Mouse (Mus musculus): ENCODE measurements at regions not wholly inside any gene's neighbourhood (a gene's known extent, or its start where the extent isn't known, plus 50 kb on each side); places are given as distances from the start of the nearest gene placed in this dataset.

DNA sequence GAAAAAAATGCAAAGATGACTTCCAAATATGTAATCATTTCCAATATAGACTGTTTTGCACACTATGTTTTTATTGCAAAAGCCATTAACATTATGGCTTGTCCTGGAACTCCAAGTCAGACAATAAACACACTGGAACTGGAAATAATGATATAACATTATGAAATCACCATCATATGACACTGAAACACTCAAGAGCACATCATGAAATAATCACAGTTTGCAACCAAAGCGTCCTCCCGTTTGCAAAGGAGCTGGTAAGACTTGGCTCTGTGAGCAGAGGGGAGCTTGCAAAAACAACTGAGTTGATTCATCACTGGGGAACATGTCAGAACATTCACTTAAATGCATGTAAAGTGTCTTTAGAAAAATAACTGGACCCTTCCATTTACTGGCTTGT, 562.1 kb upstream of the Atp2b1 start:
- no peaks in the 10 kb centered on the region for H3K4me1 ChIP-seq (ENCODE audit: insufficient read depth)
- no peak for DNase-seq
- no peak overlapping the region for H3K4me3 ChIP-seq (ENCODE audit: low read depth, low read length)
- no peak overlapping the region for H3K9ac ChIP-seq (replicated peaks)
- TF ChIP-seq CTCF (IDR thresholded peaks at IDR 0.05; ENCODE audit: low read depth): no peak
- no peak for TF ChIP-seq EP300 (IDR thresholded peaks at IDR 0.05; ENCODE audit: low read depth)
- H3K9me3 ChIP-seq (ENCODE audit: low read length): no peaks in the 10 kb centered on the region
- H3K4me2 ChIP-seq (ENCODE audit: low read depth, low read length): no peak overlapping the region
- no peaks in the 10 kb centered on the region for H3K27me3 ChIP-seq (ENCODE audit: insufficient read depth, low read length)
- no peaks in the 10 kb centered on the region for H3K36me3 ChIP-seq (replicated peaks; ENCODE audit: insufficient read depth, low read length)
- WGBS (ENCODE audit: insufficient replicate concordance): 72% methylated on average over 2 of the region's 2 CpGs
- no peak overlapping the region for H3K27ac ChIP-seq (ENCODE audit: low read depth)
- ATAC-seq: no peak

DNA sequence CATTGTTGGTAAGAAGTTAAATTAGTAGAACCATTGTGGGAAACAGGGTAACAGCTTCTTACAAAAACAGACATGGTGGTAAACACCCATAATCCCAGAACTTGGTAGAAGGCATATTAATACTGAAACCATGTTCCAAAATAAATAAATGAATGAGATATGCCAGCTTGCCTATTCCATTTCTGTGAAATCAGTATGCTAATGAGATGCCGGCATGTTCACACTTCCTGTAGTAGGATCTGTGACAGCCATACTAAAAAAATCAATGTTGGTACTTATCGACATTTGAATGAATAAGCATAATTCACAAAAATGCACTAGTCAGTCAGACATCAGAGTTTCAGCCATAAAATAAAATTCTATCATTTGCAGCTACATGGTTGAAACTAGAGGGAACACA, 559.7 kb upstream of the Atp2b1 start:
- DNase-seq: no peak
- WGBS (ENCODE audit: insufficient replicate concordance): 84% methylated on average over 2 of the region's 2 CpGs
- Histone ChIP-seq H3K4me2 (ENCODE audit: low read depth, low read length) (no peak overlapping the region), H3K4me1 (ENCODE audit: insufficient read depth) (no peaks in the 10 kb centered on the region), H3K27me3 (ENCODE audit: insufficient read depth, low read length) (no peaks in the 10 kb centered on the region), H3K27ac (ENCODE audit: low read depth) (no peak overlapping the region), H3K9me3 (ENCODE audit: low read length) (no peaks in the 10 kb centered on the region), H3K4me3 (ENCODE audit: low read depth, low read length) (no peak overlapping the region), H3K9ac (replicated peaks) (no peak overlapping the region), H3K36me3 (replicated peaks; ENCODE audit: insufficient read depth, low read length) (no peaks in the 10 kb centered on the region)
- no peak for TF ChIP-seq EP300 (IDR thresholded peaks at IDR 0.05; ENCODE audit: low read depth)
- TF ChIP-seq CTCF (IDR thresholded peaks at IDR 0.05; ENCODE audit: low read depth): no peak
- no peak for ATAC-seq

DNA sequence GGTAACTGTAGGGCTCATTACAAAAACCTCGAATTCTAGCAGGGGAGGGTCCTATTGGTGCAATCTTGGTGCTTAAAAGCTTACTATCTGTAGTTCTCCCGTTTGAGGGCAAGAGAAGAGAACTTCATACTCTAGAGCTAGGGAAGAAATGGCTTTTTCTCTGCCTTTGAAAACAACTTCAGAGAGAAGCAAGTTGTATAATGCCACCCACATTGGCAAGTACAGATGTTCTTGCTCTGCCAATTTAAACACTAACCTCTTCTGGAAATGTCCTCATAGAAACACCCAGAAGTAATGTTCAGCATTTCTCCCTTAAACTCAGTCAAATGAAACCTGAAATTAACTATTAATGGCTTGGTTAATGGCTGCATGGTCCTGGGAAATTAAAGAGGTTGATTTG, 549.6 kb upstream of the Atp2b1 start:
- H3K4me2 ChIP-seq (ENCODE audit: low read depth, low read length): no peak overlapping the region
- no peaks in the 10 kb centered on the region for H3K27me3 ChIP-seq (ENCODE audit: insufficient read depth, low read length)
- H3K9me3 ChIP-seq (ENCODE audit: low read length): no peaks in the 10 kb centered on the region
- H3K4me3 ChIP-seq (ENCODE audit: low read depth, low read length): no peak overlapping the region
- no peak for ATAC-seq
- WGBS (ENCODE audit: insufficient replicate concordance): 51% methylated on average over 2 of the region's 2 CpGs
- H3K9ac ChIP-seq (replicated peaks): no peak overlapping the region
- H3K4me1 ChIP-seq (ENCODE audit: insufficient read depth): no peaks in the 10 kb centered on the region
- H3K27ac ChIP-seq (ENCODE audit: low read depth): no peak overlapping the region
- no peak for DNase-seq
- TF ChIP-seq CTCF (IDR thresholded peaks at IDR 0.05; ENCODE audit: low read depth) (no peak), EP300 (IDR thresholded peaks at IDR 0.05; ENCODE audit: low read depth) (no peak)
- H3K36me3 ChIP-seq (replicated peaks; ENCODE audit: insufficient read depth, low read length): no peaks in the 10 kb centered on the region

- H3K9ac ChIP-seq (replicated peaks): no peak overlapping the region
Measured at GRCm38 (mm10) chr10:98372561-98372960, 541.6 kb upstream of the Atp2b1 start.

DNA sequence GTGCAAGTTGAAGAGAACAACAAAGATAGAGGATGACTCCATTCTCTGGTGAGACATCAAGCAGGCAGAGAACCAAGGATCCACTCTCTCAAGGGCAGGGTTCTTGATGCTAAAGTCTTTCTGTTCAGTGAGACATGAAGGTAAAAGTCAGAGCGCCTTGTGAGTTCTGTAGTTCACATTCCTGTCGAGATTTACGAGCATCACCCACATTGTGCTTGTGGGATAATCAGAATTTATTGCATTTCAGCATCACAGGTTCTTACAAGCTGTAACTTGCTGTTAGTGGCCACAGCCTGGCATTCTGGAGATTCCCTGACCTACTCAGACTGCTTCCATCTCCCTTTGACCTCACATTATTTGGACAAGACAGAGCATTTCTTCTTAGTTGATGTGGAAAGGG, 540.9 kb upstream of the Atp2b1 start:
- no peak for ATAC-seq
- no peak overlapping the region for H3K27ac ChIP-seq (ENCODE audit: low read depth)
- H3K4me3 ChIP-seq (ENCODE audit: low read depth, low read length): no peak overlapping the region
- no peak for TF ChIP-seq CTCF (IDR thresholded peaks at IDR 0.05; ENCODE audit: low read depth)
- no peak for TF ChIP-seq EP300 (IDR thresholded peaks at IDR 0.05; ENCODE audit: low read depth)
- no peak overlapping the region for H3K9ac ChIP-seq (replicated peaks)
- H3K4me2 ChIP-seq (ENCODE audit: low read depth, low read length): no peak overlapping the region
- no peaks in the 10 kb centered on the region for H3K9me3 ChIP-seq (ENCODE audit: low read length)
- no peaks in the 10 kb centered on the region for H3K27me3 ChIP-seq (ENCODE audit: insufficient read depth, low read length)
- no peak for DNase-seq
- H3K36me3 ChIP-seq (replicated peaks; ENCODE audit: insufficient read depth, low read length): no peaks in the 10 kb centered on the region
- no peaks in the 10 kb centered on the region for H3K4me1 ChIP-seq (ENCODE audit: insufficient read depth)
- 75% methylated on average over 3 of the region's 3 CpGs for WGBS (ENCODE audit: insufficient replicate concordance)

More at GRCm38 (mm10) chr10:98372561-98372960, 541.6 kb upstream of the Atp2b1 start:
- Histone ChIP-seq H3K4me2 (ENCODE audit: low read depth, low read length) (no peak overlapping the region), H3K27me3 (ENCODE audit: insufficient read depth, low read length) (no peaks in the 10 kb centered on the region), H3K27ac (ENCODE audit: low read depth) (no peak overlapping the region), H3K9me3 (ENCODE audit: low read length) (no peaks in the 10 kb centered on the region), H3K4me1 (ENCODE audit: insufficient read depth) (no peaks in the 10 kb centered on the region), H3K36me3 (replicated peaks; ENCODE audit: insufficient read depth, low read length) (no peaks in the 10 kb centered on the region), H3K4me3 (ENCODE audit: low read depth, low read length) (no peak overlapping the region)
- WGBS (ENCODE audit: insufficient replicate concordance): 49% methylated on average over 4 of the region's 4 CpGs
- no peak for DNase-seq
- ATAC-seq: no peak
- TF ChIP-seq CTCF (IDR thresholded peaks at IDR 0.05; ENCODE audit: low read depth) (no peak), EP300 (IDR thresholded peaks at IDR 0.05; ENCODE audit: low read depth) (no peak)

GRCm38 (mm10) chr10:98374684-98375083, 539.5 kb upstream of the Atp2b1 start:
- Histone ChIP-seq H3K27ac (ENCODE audit: low read depth) (no peak overlapping the region), H3K4me2 (ENCODE audit: low read depth, low read length) (no peak overlapping the region), H3K9me3 (ENCODE audit: low read length) (no peaks in the 10 kb centered on the region), H3K4me3 (ENCODE audit: low read depth, low read length) (no peak overlapping the region), H3K4me1 (ENCODE audit: insufficient read depth) (no peaks in the 10 kb centered on the region), H3K9ac (replicated peaks) (no peak overlapping the region), H3K27me3 (ENCODE audit: insufficient read depth, low read length) (no peaks in the 10 kb centered on the region), H3K36me3 (replicated peaks; ENCODE audit: insufficient read depth, low read length) (no peaks in the 10 kb centered on the region)
- no peak for DNase-seq
- no peak for TF ChIP-seq CTCF (IDR thresholded peaks at IDR 0.05; ENCODE audit: low read depth)
- TF ChIP-seq EP300 (IDR thresholded peaks at IDR 0.05; ENCODE audit: low read depth): no peak
- ATAC-seq: no peak

DNA sequence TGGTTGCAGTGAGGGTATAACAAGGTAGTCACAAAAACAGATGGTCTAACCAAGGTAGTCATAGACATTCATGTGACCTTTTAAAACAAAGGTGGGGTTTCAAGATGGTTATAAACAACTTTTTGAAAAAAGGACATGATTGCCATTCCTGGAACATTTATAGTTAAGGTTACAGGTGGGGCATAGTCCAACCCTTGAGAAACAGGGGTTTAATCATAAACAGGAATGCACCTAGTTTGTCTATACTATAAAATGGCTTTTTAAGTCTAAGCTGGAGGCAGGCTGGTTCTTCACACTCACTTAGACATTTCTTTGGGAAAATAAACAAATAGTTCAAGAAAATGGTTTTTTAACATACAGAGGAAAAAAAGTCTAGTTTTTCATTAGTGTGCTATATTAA, 525.7 kb upstream of the Atp2b1 start:
- DNase-seq: no peak
- Histone ChIP-seq H3K4me1 (ENCODE audit: insufficient read depth) (no peaks in the 10 kb centered on the region), H3K27me3 (ENCODE audit: insufficient read depth, low read length) (no peaks in the 10 kb centered on the region), H3K9ac (replicated peaks) (no peak overlapping the region), H3K4me3 (ENCODE audit: low read depth, low read length) (no peak overlapping the region), H3K9me3 (ENCODE audit: low read length) (no peaks in the 10 kb centered on the region), H3K4me2 (ENCODE audit: low read depth, low read length) (no peak overlapping the region), H3K36me3 (replicated peaks; ENCODE audit: insufficient read depth, low read length) (no peaks in the 10 kb centered on the region), H3K27ac (ENCODE audit: low read depth) (no peak overlapping the region)
- no peak for ATAC-seq
- TF ChIP-seq CTCF (IDR thresholded peaks at IDR 0.05; ENCODE audit: low read depth): no peak
- no peak for TF ChIP-seq EP300 (IDR thresholded peaks at IDR 0.05; ENCODE audit: low read depth)

All from liver, postnatal 0 days (tissue).